Mouse (Mus musculus): Measurements from ENCODE around the gene Cldn7. TPM values are rescaled to one million over a fixed set of nuclear protein-coding genes. Genes with fewer than 3 reads are reported as not detected.
"Not testable (repeated sequence)": the region's sequence is repeated elsewhere in the genome, so short reads cannot be mapped to it uniquely, and the experiment has no call there.

Cldn7 gene
- total RNA-seq, 2 experiments from 2014 or later: not detected

- no peak for ATAC-seq (replicated peaks; ENCODE audit: low FRiP score, poor library complexity, severe bottlenecking)
Observed at GRCm38 (mm10) chr11:70002471-70002870, 37.9 kb downstream of the Cldn7 start.

GRCm38 (mm10) chr11:70005521-70005920 is 40.9 kb downstream of the Cldn7 start:
- peak; percentile 27; the same call in 1 of the 2 replicates for ATAC-seq (replicated peaks; ENCODE audit: low FRiP score, poor library complexity, severe bottlenecking)

- ATAC-seq (replicated peaks; ENCODE audit: low FRiP score, poor library complexity, severe bottlenecking): no peak
Observed at GRCm38 (mm10) chr11:70010033-70010432, 45.5 kb downstream of the Cldn7 start.

- no peak for ATAC-seq (replicated peaks; ENCODE audit: low FRiP score, poor library complexity, severe bottlenecking)
Observed at GRCm38 (mm10) chr11:70010548-70010947, 46.0 kb downstream of the Cldn7 start.

GRCm38 (mm10) chr11:70010961-70011360 is 46.4 kb downstream of the Cldn7 start:
- ATAC-seq (replicated peaks; ENCODE audit: low FRiP score, poor library complexity, severe bottlenecking): no peak

- ATAC-seq (replicated peaks; ENCODE audit: low FRiP score, poor library complexity, severe bottlenecking): no peak
Observed at GRCm38 (mm10) chr11:70012931-70013330, 48.4 kb downstream of the Cldn7 start.

GRCm38 (mm10) chr11:70013408-70013807 is 48.8 kb downstream of the Cldn7 start:
- ATAC-seq (replicated peaks; ENCODE audit: low FRiP score, poor library complexity, severe bottlenecking): no peak

GRCm38 (mm10) chr11:70014051-70014450 is 49.5 kb downstream of the Cldn7 start:
- ATAC-seq (replicated peaks; ENCODE audit: low FRiP score, poor library complexity, severe bottlenecking): no peak

GRCm38 (mm10) chr11:70014880-70015558 is 50.4 kb downstream of the Cldn7 start, which contains the start of gene Acadvl:
Gene Acadvl (minus strand): TSS chr11:70015411.
- ATAC-seq (replicated peaks; ENCODE audit: low FRiP score, poor library complexity, severe bottlenecking): peak; percentile 95

GRCm38 (mm10) chr11:70015677-70016076 is 51.1 kb downstream of the Cldn7 start:
- no peak for ATAC-seq (replicated peaks; ENCODE audit: low FRiP score, poor library complexity, severe bottlenecking)

- not testable (repeated sequence) for ATAC-seq (replicated peaks; ENCODE audit: low FRiP score, poor library complexity, severe bottlenecking)
Observed at GRCm38 (mm10) chr11:70016177-70016576, 51.6 kb downstream of the Cldn7 start.

- no peak for ATAC-seq (replicated peaks; ENCODE audit: low FRiP score, poor library complexity, severe bottlenecking)
Observed at GRCm38 (mm10) chr11:70016669-70017068, 52.1 kb downstream of the Cldn7 start, which contains the start of gene Dlg4. Gene Dlg4 (plus strand): TSS chr11:70016942.

- no peak for ATAC-seq (replicated peaks; ENCODE audit: low FRiP score, poor library complexity, severe bottlenecking)
Observed at GRCm38 (mm10) chr11:70017199-70017767, 52.7 kb downstream of the Cldn7 start.

Other genes starting within 250 kb of the Cldn7 start
Only the 30 nearest of the 34 such genes appear.
- gene Chrnb1, start 168.8 kb upstream of the Cldn7 start, total RNA-seq (2015; ENCODE audit: low replicate concordance): not detected in 2 replicates
- gene Chrnb1, start 168.8 kb upstream of the Cldn7 start, total RNA-seq (2017; ENCODE audit: low replicate concordance): 0.77 TPM in 1 of 2 replicates, not detected in the other
- not detected in 2 replicates for gene Fgf11, start 162.9 kb upstream of the Cldn7 start, total RNA-seq (2015; ENCODE audit: low replicate concordance)
- gene Fgf11, start 162.9 kb upstream of the Cldn7 start, total RNA-seq (2017; ENCODE audit: low replicate concordance): not detected in 2 replicates
- gene Tmem102, start 159.2 kb upstream of the Cldn7 start, total RNA-seq (2015; ENCODE audit: low replicate concordance): not detected in 2 replicates
- not detected in 2 replicates for gene Tmem102, start 159.2 kb upstream of the Cldn7 start, total RNA-seq (2017; ENCODE audit: low replicate concordance)
- gene Gm39566, start 149.5 kb upstream of the Cldn7 start, total RNA-seq (2015; ENCODE audit: low replicate concordance): not detected in 2 replicates
- not detected in 2 replicates for gene Gm39566, start 149.5 kb upstream of the Cldn7 start, total RNA-seq (2017; ENCODE audit: low replicate concordance)
- gene Spem2, start 146.3 kb upstream of the Cldn7 start, total RNA-seq (2015; ENCODE audit: low replicate concordance): not detected in 2 replicates
- gene Spem2, start 146.3 kb upstream of the Cldn7 start, total RNA-seq (2017; ENCODE audit: low replicate concordance): not detected in 2 replicates
- not detected in 2 replicates for gene Spem1, start 142.6 kb upstream of the Cldn7 start, total RNA-seq (2015; ENCODE audit: low replicate concordance)
- not detected in 2 replicates for gene Spem1, start 142.6 kb upstream of the Cldn7 start, total RNA-seq (2017; ENCODE audit: low replicate concordance)
- 0.72 and 0.84 TPM in 2 replicates for gene Nlgn2, start 127.0 kb upstream of the Cldn7 start, total RNA-seq (2015; ENCODE audit: low replicate concordance)
- 0.08 and 0.26 TPM in 2 replicates for gene Nlgn2, start 127.0 kb upstream of the Cldn7 start, total RNA-seq (2017; ENCODE audit: low replicate concordance)
- gene Tmem256, start 126.3 kb upstream of the Cldn7 start, total RNA-seq (2015; ENCODE audit: low replicate concordance): 258 and 276 TPM in 2 replicates
- gene Tmem256, start 126.3 kb upstream of the Cldn7 start, total RNA-seq (2017; ENCODE audit: low replicate concordance): 123 and 303 TPM in 2 replicates
- gene Plscr3, start 118.4 kb upstream of the Cldn7 start, total RNA-seq (2015; ENCODE audit: low replicate concordance): 24.9 and 26.0 TPM in 2 replicates
- gene Plscr3, start 118.4 kb upstream of the Cldn7 start, total RNA-seq (2017; ENCODE audit: low replicate concordance): 15.1 and 27.7 TPM in 2 replicates
- 5.9 and 6.8 TPM in 2 replicates for gene Tnk1, start 106.0 kb upstream of the Cldn7 start, total RNA-seq (2015; ENCODE audit: low replicate concordance)
- 7.3 and 8.1 TPM in 2 replicates for gene Tnk1, start 106.0 kb upstream of the Cldn7 start, total RNA-seq (2017; ENCODE audit: low replicate concordance)
- gene Tmem95, start 86.8 kb upstream of the Cldn7 start, total RNA-seq (2015; ENCODE audit: low replicate concordance): not detected in 2 replicates
- not detected in 2 replicates for gene Tmem95, start 86.8 kb upstream of the Cldn7 start, total RNA-seq (2017; ENCODE audit: low replicate concordance)
- 0.72 and 0.84 TPM in 2 replicates for gene Kctd11, start 83.4 kb upstream of the Cldn7 start, total RNA-seq (2015; ENCODE audit: low replicate concordance)
- gene Kctd11, start 83.4 kb upstream of the Cldn7 start, total RNA-seq (2017; ENCODE audit: low replicate concordance): 0.13 TPM in 1 of 2 replicates, not detected in the other
- 9.4 and 12.6 TPM in 2 replicates for gene Acap1, start 69.2 kb upstream of the Cldn7 start, total RNA-seq (2015; ENCODE audit: low replicate concordance)
- 8.5 and 11.6 TPM in 2 replicates for gene Acap1, start 69.2 kb upstream of the Cldn7 start, total RNA-seq (2017; ENCODE audit: low replicate concordance)
- 2.5 TPM in 1 of 2 replicates, not detected in the other for gene 2810408A11Rik, start 63.8 kb upstream of the Cldn7 start, total RNA-seq (2015; ENCODE audit: low replicate concordance)
- 0.51 TPM in 1 of 2 replicates, not detected in the other for gene 2810408A11Rik, start 63.8 kb upstream of the Cldn7 start, total RNA-seq (2017; ENCODE audit: low replicate concordance)
- gene Neurl4, start 63.7 kb upstream of the Cldn7 start, total RNA-seq (2015; ENCODE audit: low replicate concordance): 8.6 and 8.8 TPM in 2 replicates
- 23.2 and 59.7 TPM in 2 replicates for gene Neurl4, start 63.7 kb upstream of the Cldn7 start, total RNA-seq (2017; ENCODE audit: low replicate concordance)
- 268 and 359 TPM in 2 replicates for gene Gps2, start 50.9 kb upstream of the Cldn7 start, total RNA-seq (2015; ENCODE audit: low replicate concordance)
- 130 and 161 TPM in 2 replicates for gene Gps2, start 50.9 kb upstream of the Cldn7 start, total RNA-seq (2017; ENCODE audit: low replicate concordance)
- 394 and 471 TPM in 2 replicates for gene Eif5a, start 42.8 kb upstream of the Cldn7 start, total RNA-seq (2015; ENCODE audit: low replicate concordance)
- gene Eif5a, start 42.8 kb upstream of the Cldn7 start, total RNA-seq (2017; ENCODE audit: low replicate concordance): 246 and 254 TPM in 2 replicates
- gene Ybx2, start 29.0 kb upstream of the Cldn7 start, total RNA-seq (2015; ENCODE audit: low replicate concordance): not detected in 2 replicates
- 3.9 TPM in 1 of 2 replicates, not detected in the other for gene Ybx2, start 29.0 kb upstream of the Cldn7 start, total RNA-seq (2017; ENCODE audit: low replicate concordance)
- gene Slc2a4, start 16.6 kb upstream of the Cldn7 start, total RNA-seq (2015; ENCODE audit: low replicate concordance): 94.7 and 103 TPM in 2 replicates
- gene Slc2a4, start 16.6 kb upstream of the Cldn7 start, total RNA-seq (2017; ENCODE audit: low replicate concordance): 246 and 613 TPM in 2 replicates
- 49.4 and 83.4 TPM in 2 replicates for gene Ctdnep1, start 16.4 kb downstream of the Cldn7 start, total RNA-seq (2015; ENCODE audit: low replicate concordance)
- 17.1 and 20.9 TPM in 2 replicates for gene Ctdnep1, start 16.4 kb downstream of the Cldn7 start, total RNA-seq (2017; ENCODE audit: low replicate concordance)
- gene Elp5, start 17.7 kb downstream of the Cldn7 start, total RNA-seq (2015; ENCODE audit: low replicate concordance): 45.0 and 50.7 TPM in 2 replicates
- gene Elp5, start 17.7 kb downstream of the Cldn7 start, total RNA-seq (2017; ENCODE audit: low replicate concordance): 25.3 and 45.8 TPM in 2 replicates
- 393 and 394 TPM in 2 replicates for gene Gabarap, start 26.4 kb downstream of the Cldn7 start, total RNA-seq (2015; ENCODE audit: low replicate concordance)
- 161 and 239 TPM in 2 replicates for gene Gabarap, start 26.4 kb downstream of the Cldn7 start, total RNA-seq (2017; ENCODE audit: low replicate concordance)
- gene Phf23, start 31.0 kb downstream of the Cldn7 start, total RNA-seq (2015; ENCODE audit: low replicate concordance): 18.7 and 21.4 TPM in 2 replicates
- 22.2 and 25.4 TPM in 2 replicates for gene Phf23, start 31.0 kb downstream of the Cldn7 start, total RNA-seq (2017; ENCODE audit: low replicate concordance)
- 2.9 and 4.3 TPM in 2 replicates for gene Dvl2, start 35.8 kb downstream of the Cldn7 start, total RNA-seq (2015; ENCODE audit: low replicate concordance)
- gene Dvl2, start 35.8 kb downstream of the Cldn7 start, total RNA-seq (2017; ENCODE audit: low replicate concordance): 0.30 and 2.4 TPM in 2 replicates
- gene Acadvl, start 50.6 kb downstream of the Cldn7 start, total RNA-seq (2015; ENCODE audit: low replicate concordance): 24.9 and 52.8 TPM in 2 replicates
- 20.7 and 23.4 TPM in 2 replicates for gene Acadvl, start 50.6 kb downstream of the Cldn7 start, total RNA-seq (2017; ENCODE audit: low replicate concordance)
- gene Dlg4, start 52.2 kb downstream of the Cldn7 start, total RNA-seq (2015; ENCODE audit: low replicate concordance): not detected in 2 replicates
- 1.1 and 2.7 TPM in 2 replicates for gene Dlg4, start 52.2 kb downstream of the Cldn7 start, total RNA-seq (2017; ENCODE audit: low replicate concordance)
- gene Asgr1, start 89.3 kb downstream of the Cldn7 start, total RNA-seq (2015; ENCODE audit: low replicate concordance): not detected in 2 replicates
- not detected in 2 replicates for gene Asgr1, start 89.3 kb downstream of the Cldn7 start, total RNA-seq (2017; ENCODE audit: low replicate concordance)
- not detected in 2 replicates for gene Asgr2, start 127.9 kb downstream of the Cldn7 start, total RNA-seq (2015; ENCODE audit: low replicate concordance)
- gene Asgr2, start 127.9 kb downstream of the Cldn7 start, total RNA-seq (2017; ENCODE audit: low replicate concordance): not detected in 2 replicates
- 4.2 and 5.0 TPM in 2 replicates for gene Mgl2, start 165.6 kb downstream of the Cldn7 start, total RNA-seq (2015; ENCODE audit: low replicate concordance)
- gene Mgl2, start 165.6 kb downstream of the Cldn7 start, total RNA-seq (2017; ENCODE audit: low replicate concordance): 8.0 and 12.5 TPM in 2 replicates
- gene Clec10a, start 191.4 kb downstream of the Cldn7 start, total RNA-seq (2015; ENCODE audit: low replicate concordance): 1.3 and 11.2 TPM in 2 replicates
- gene Clec10a, start 191.4 kb downstream of the Cldn7 start, total RNA-seq (2017; ENCODE audit: low replicate concordance): 0.77 and 2.6 TPM in 2 replicates

Measured in erythroid progenitor cell, adult 5-6 weeks (primary cell).